Mouse (Mus musculus): ENCODE results near the gene Dxo. TPM values are rescaled to one million over a fixed set of nuclear protein-coding genes. Genes with fewer than 3 reads are reported as not detected.

Dxo gene
- polyA plus RNA-seq, 1 experiment from 2014 or later = 52.9 TPM

DNA sequence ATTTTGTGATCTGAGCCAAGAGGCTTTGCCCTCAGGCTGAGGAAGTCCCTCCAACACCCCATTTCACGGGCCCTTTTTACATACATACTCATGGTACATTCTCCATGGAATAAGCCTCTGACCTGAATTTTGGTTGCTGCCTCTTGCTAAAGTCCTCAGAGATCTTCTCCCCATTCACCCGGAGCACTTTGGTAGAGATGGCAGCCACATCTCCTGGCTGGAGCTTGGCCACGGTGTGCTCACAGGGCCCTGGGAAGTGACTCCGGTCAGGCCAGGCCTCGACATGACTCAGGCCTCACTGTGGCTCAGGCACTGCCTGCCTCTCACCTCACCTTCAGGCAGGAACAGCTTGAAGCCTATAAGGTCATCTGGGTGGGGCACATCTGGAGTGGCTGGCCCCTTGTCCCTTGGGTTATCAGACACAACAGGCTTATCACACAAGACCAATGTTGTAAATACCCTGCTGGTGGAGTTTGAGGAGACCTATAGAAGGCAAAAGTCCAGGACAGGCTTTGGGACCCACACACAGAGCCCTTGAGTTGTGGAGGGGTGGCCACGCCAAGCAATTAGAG lies 4.0 kb downstream of the Dxo start:
- H3K27me3 ChIP-seq (ENCODE audit: control insufficient read depth, insufficient read depth, low read length) = no peaks in the 10 kb centered on the region
- WGBS = 87% methylated on average over 6 of the region's 6 CpGs
- no peak overlapping the region for H3K27ac ChIP-seq (ENCODE audit: low read length)
- peaks cover 47% of the 10 kb centered on the region for H3K36me3 ChIP-seq (ENCODE audit: control insufficient read depth, insufficient read depth, low read length)
- H3K9me3 ChIP-seq (ENCODE audit: control insufficient read depth, low read depth, low read length) = no peaks in the 10 kb centered on the region
- H3K9ac ChIP-seq (replicated peaks; ENCODE audit: low read depth, low read length) = no peak overlapping the region
- no peak overlapping the region for H3K4me3 ChIP-seq (ENCODE audit: low read depth, low read length)
- H3K4me1 ChIP-seq (ENCODE audit: control insufficient read depth, insufficient read depth, low read length) = peaks cover 13% of the 10 kb centered on the region
- ATAC-seq (ENCODE audit: insufficient number of reproducible peaks, insufficient read depth, low FRiP score, low read depth) = no peak
- no peak overlapping the region for H3K4me2 ChIP-seq (replicated peaks; ENCODE audit: low read depth, low read length)

- H3K4me3 ChIP-seq (ENCODE audit: low read depth, low read length) = no peak overlapping the region
- peaks cover 51% of the 10 kb centered on the region for H3K36me3 ChIP-seq (ENCODE audit: control insufficient read depth, insufficient read depth, low read length)
- H3K4me2 ChIP-seq (replicated peaks; ENCODE audit: low read depth, low read length) = no peak overlapping the region
- H3K4me1 ChIP-seq (ENCODE audit: control insufficient read depth, insufficient read depth, low read length) = 0 out of 2 replicates have a peak, but pooled peaks cover 2% of the 10 kb centered on the region
- no peaks in the 10 kb centered on the region for H3K9me3 ChIP-seq (ENCODE audit: control insufficient read depth, low read depth, low read length)
- WGBS = 91% methylated on average over 13 of the region's 13 CpGs
- no peak overlapping the region for H3K27ac ChIP-seq (ENCODE audit: low read length)
- H3K9ac ChIP-seq (replicated peaks; ENCODE audit: low read depth, low read length) = no peak overlapping the region
- no peaks in the 10 kb centered on the region for H3K27me3 ChIP-seq (ENCODE audit: control insufficient read depth, insufficient read depth, low read length)
- ATAC-seq (ENCODE audit: insufficient number of reproducible peaks, insufficient read depth, low FRiP score, low read depth) = no peak
Measured at GRCm38 (mm10) chr17:34844884-34845283, 8.1 kb downstream of the Dxo start.

DNA sequence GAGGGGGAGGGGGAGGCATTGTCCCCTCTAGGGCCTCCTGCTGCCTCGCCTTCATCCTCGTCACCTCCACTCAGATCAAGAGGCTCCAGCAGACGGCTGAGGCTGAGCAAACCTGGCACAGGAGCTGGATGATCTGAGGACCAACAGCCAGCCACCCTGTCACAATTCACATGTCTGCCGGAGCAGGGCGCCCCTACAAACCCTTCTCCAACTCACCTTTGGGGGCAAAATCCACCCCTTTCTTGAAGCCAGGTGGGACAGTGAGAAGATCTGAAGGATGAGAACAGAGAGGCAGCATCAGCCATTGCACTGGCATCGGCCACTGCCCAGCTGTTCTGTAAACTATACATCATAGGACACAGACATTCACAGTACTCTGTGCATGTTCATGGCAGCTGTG lies 10.4 kb downstream of the Dxo start:
- Histone ChIP-seq H3K27ac (ENCODE audit: low read length) (no peak overlapping the region), H3K36me3 (ENCODE audit: control insufficient read depth, insufficient read depth, low read length) (peaks cover 34% of the 10 kb centered on the region), H3K9me3 (ENCODE audit: control insufficient read depth, low read depth, low read length) (no peaks in the 10 kb centered on the region), H3K4me2 (replicated peaks; ENCODE audit: low read depth, low read length) (no peak overlapping the region), H3K9ac (replicated peaks; ENCODE audit: low read depth, low read length) (no peak overlapping the region), H3K4me1 (ENCODE audit: control insufficient read depth, insufficient read depth, low read length) (peaks cover 11% of the 10 kb centered on the region), H3K4me3 (ENCODE audit: low read depth, low read length) (no peak overlapping the region), H3K27me3 (ENCODE audit: control insufficient read depth, insufficient read depth, low read length) (no peaks in the 10 kb centered on the region)
- ATAC-seq (ENCODE audit: insufficient number of reproducible peaks, insufficient read depth, low FRiP score, low read depth) = no peak
- 85% methylated on average over 6 of the region's 6 CpGs for WGBS

DNA sequence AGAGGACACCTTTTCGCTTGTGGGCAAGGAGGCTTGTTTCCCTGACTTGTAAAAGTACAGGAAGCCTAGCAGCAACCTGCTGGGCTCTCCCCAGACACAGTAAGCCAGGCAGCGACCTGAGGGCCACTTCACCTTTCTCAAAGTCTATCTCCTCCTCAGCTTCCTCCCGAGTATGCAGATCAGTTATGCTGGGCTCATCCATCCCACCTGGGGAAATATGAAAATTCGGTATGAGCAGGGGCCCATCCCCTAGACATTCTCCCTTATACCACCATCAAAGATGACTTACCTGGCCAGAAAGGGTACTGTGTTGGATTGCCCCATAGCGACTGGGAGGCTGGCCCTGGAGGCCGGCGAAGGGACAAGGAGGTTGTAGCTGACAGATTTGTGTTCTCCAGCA lies 10.8 kb downstream of the Dxo start:
- Histone ChIP-seq H3K9ac (replicated peaks; ENCODE audit: low read depth, low read length) (no peak overlapping the region), H3K27me3 (ENCODE audit: control insufficient read depth, insufficient read depth, low read length) (no peaks in the 10 kb centered on the region), H3K4me3 (ENCODE audit: low read depth, low read length) (no peak overlapping the region), H3K9me3 (ENCODE audit: control insufficient read depth, low read depth, low read length) (no peaks in the 10 kb centered on the region), H3K36me3 (ENCODE audit: control insufficient read depth, insufficient read depth, low read length) (peaks cover 37% of the 10 kb centered on the region), H3K4me2 (replicated peaks; ENCODE audit: low read depth, low read length) (no peak overlapping the region), H3K4me1 (ENCODE audit: control insufficient read depth, insufficient read depth, low read length) (peaks cover 11% of the 10 kb centered on the region), H3K27ac (ENCODE audit: low read length) (no peak overlapping the region)
- 93% methylated on average over 7 of the region's 7 CpGs for WGBS
- no peak for ATAC-seq (ENCODE audit: insufficient number of reproducible peaks, insufficient read depth, low FRiP score, low read depth)

GRCm38 (mm10) chr17:34849722-34850516 lies 13.1 kb downstream of the Dxo start, which contains the start of the genes Skiv2l and Nelfe:
Skiv2l (minus strand) TSS chr17:34850210.
Nelfe (plus strand) TSS chr17:34850391.
- no peaks in the 10 kb centered on the region for H3K9me3 ChIP-seq (ENCODE audit: control insufficient read depth, low read depth, low read length)

GRCm38 (mm10) chr17:34850517-34851125 lies 13.8 kb downstream of the Dxo start:
- WGBS = 2% methylated on average over 25 of the region's 25 CpGs
- no peak overlapping the region; the same call in 1 of the 2 replicates for H3K27ac ChIP-seq (ENCODE audit: low read length)
- ATAC-seq (ENCODE audit: insufficient number of reproducible peaks, insufficient read depth, low FRiP score, low read depth) = no peak

More at GRCm38 (mm10) chr17:34849722-34850516, 13.1 kb downstream of the Dxo start, which contains the start of the genes Skiv2l and Nelfe:
- Histone ChIP-seq H3K9ac (replicated peaks; ENCODE audit: low read depth, low read length) (peak within 1 kb of the TSS; percentile 76), H3K4me3 (ENCODE audit: low read depth, low read length) (peak within 1 kb of the TSS; percentile 98), H3K27me3 (ENCODE audit: control insufficient read depth, insufficient read depth, low read length) (no peaks in the 10 kb centered on the region), H3K4me1 (ENCODE audit: control insufficient read depth, insufficient read depth, low read length) (peaks cover 11% of the 10 kb centered on the region), H3K4me2 (replicated peaks; ENCODE audit: low read depth, low read length) (peak within 1 kb of the TSS; percentile 92), H3K36me3 (ENCODE audit: control insufficient read depth, insufficient read depth, low read length) (peaks cover 43% of the 10 kb centered on the region), H3K27ac (ENCODE audit: low read length) (no peak within 1 kb of the TSS; the same call in 1 of the 2 replicates)
- under 1% methylated on average over 59 of the region's 65 CpGs for WGBS
- ATAC-seq (ENCODE audit: insufficient number of reproducible peaks, insufficient read depth, low FRiP score, low read depth) = peak; percentile 97

DNA sequence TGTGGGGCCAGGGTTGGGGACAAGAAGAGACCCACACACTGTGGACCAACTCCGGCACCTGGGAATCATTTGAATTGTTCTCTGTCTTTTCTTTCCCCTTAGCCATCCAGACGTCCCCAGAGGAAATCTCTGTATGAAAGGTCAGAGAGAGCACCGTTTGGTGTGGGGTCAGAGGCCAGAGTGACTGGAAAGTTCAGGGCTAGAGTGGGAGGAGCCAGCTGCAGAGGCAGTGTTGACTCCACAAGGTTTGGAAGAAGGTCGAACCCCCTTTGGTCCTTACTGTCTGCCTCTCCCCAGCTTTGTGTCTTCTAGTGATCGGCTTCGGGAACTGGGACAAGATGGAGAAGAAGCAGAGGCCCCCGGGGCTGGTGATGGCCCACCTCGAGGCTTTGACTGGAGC lies 16.7 kb downstream of the Dxo start:
- no peak overlapping the region for H3K9ac ChIP-seq (replicated peaks; ENCODE audit: low read depth, low read length)
- 71% methylated on average over 8 of the region's 8 CpGs for WGBS

More at GRCm38 (mm10) chr17:34850517-34851125, 13.8 kb downstream of the Dxo start:
- Histone ChIP-seq H3K4me2 (replicated peaks; ENCODE audit: low read depth, low read length) (peak overlapping the region; percentile 92), H3K4me3 (ENCODE audit: low read depth, low read length) (peak overlapping the region; percentile 98), H3K9ac (replicated peaks; ENCODE audit: low read depth, low read length) (peak overlapping the region; percentile 76), H3K4me1 (ENCODE audit: control insufficient read depth, insufficient read depth, low read length) (peaks cover 11% of the 10 kb centered on the region), H3K27me3 (ENCODE audit: control insufficient read depth, insufficient read depth, low read length) (no peaks in the 10 kb centered on the region), H3K9me3 (ENCODE audit: control insufficient read depth, low read depth, low read length) (no peaks in the 10 kb centered on the region), H3K36me3 (ENCODE audit: control insufficient read depth, insufficient read depth, low read length) (peaks cover 44% of the 10 kb centered on the region)

GRCm38 (mm10) chr17:34854761-34855160 lies 17.9 kb downstream of the Dxo start:
- Histone ChIP-seq H3K4me2 (replicated peaks; ENCODE audit: low read depth, low read length) (no peak overlapping the region), H3K9me3 (ENCODE audit: control insufficient read depth, low read depth, low read length) (no peaks in the 10 kb centered on the region), H3K27ac (ENCODE audit: low read length) (no peak overlapping the region), H3K36me3 (ENCODE audit: control insufficient read depth, insufficient read depth, low read length) (peaks cover 43% of the 10 kb centered on the region), H3K4me1 (ENCODE audit: control insufficient read depth, insufficient read depth, low read length) (peaks cover 9% of the 10 kb centered on the region), H3K9ac (replicated peaks; ENCODE audit: low read depth, low read length) (no peak overlapping the region), H3K27me3 (ENCODE audit: control insufficient read depth, insufficient read depth, low read length) (no peaks in the 10 kb centered on the region), H3K4me3 (ENCODE audit: low read depth, low read length) (no peak overlapping the region)
- WGBS = 77% methylated on average over 3 of the region's 3 CpGs
- no peak for ATAC-seq (ENCODE audit: insufficient number of reproducible peaks, insufficient read depth, low FRiP score, low read depth)

More for the DNA sequence above, 16.7 kb downstream of the Dxo start:
- Histone ChIP-seq H3K27me3 (ENCODE audit: control insufficient read depth, insufficient read depth, low read length) (no peaks in the 10 kb centered on the region), H3K4me1 (ENCODE audit: control insufficient read depth, insufficient read depth, low read length) (peaks cover 11% of the 10 kb centered on the region), H3K4me2 (replicated peaks; ENCODE audit: low read depth, low read length) (no peak overlapping the region), H3K27ac (ENCODE audit: low read length) (no peak overlapping the region), H3K9me3 (ENCODE audit: control insufficient read depth, low read depth, low read length) (no peaks in the 10 kb centered on the region), H3K36me3 (ENCODE audit: control insufficient read depth, insufficient read depth, low read length) (peaks cover 43% of the 10 kb centered on the region), H3K4me3 (ENCODE audit: low read depth, low read length) (no peak overlapping the region)
- ATAC-seq (ENCODE audit: insufficient number of reproducible peaks, insufficient read depth, low FRiP score, low read depth) = no peak

Data from stomach, embryonic 14.5 days (tissue).